Mouse (Mus musculus): ENCODE measurements around the gene Pbx3. TPM values are rescaled to one million over a fixed set of nuclear protein-coding genes. Genes with fewer than 3 reads are reported as not detected.

Pbx3 gene
- polyA plus RNA-seq, 1 experiment = 3.2 TPM

- Histone ChIP-seq H3K36me3 (ENCODE audit: control insufficient read depth, insufficient read depth, low read length) (no peaks in the 10 kb centered on the region), H3K27me3 (ENCODE audit: control insufficient read depth, insufficient read depth, low read length) (no peaks in the 10 kb centered on the region), H3K27ac (ENCODE audit: control insufficient read depth, insufficient read depth, low read length) (no peak overlapping the region), H3K4me1 (replicated peaks; ENCODE audit: control insufficient read depth, insufficient read depth, low read length) (no peaks in the 10 kb centered on the region), H3K4me3 (ENCODE audit: control insufficient read depth, insufficient read depth, low read length) (no peak overlapping the region)
- TF ChIP-seq CTCF (IDR thresholded peaks at IDR 0.05; ENCODE audit: borderline replicate concordance, control insufficient read depth, extremely low read depth, insufficient read depth, low read length, poor library complexity) (no peak), POLR2A (IDR thresholded peaks at IDR 0.05; ENCODE audit: control insufficient read depth, extremely low read depth, insufficient read depth, low read length, poor library complexity) (no peak)
- 87% methylated on average over 3 of the region's 3 CpGs for WGBS
- no peak for DNase-seq
These were observed 204.8 kb downstream of the Pbx3 start for GRCm38 (mm10) chr2:34168191-34168590.

GRCm38 (mm10) chr2:34162484-34162883, 210.5 kb downstream of the Pbx3 start:
- TF ChIP-seq CTCF (IDR thresholded peaks at IDR 0.05; ENCODE audit: borderline replicate concordance, control insufficient read depth, extremely low read depth, insufficient read depth, low read length, poor library complexity) (no peak), POLR2A (IDR thresholded peaks at IDR 0.05; ENCODE audit: control insufficient read depth, extremely low read depth, insufficient read depth, low read length, poor library complexity) (no peak)
- Histone ChIP-seq H3K27me3 (ENCODE audit: control insufficient read depth, insufficient read depth, low read length) (no peaks in the 10 kb centered on the region), H3K27ac (ENCODE audit: control insufficient read depth, insufficient read depth, low read length) (no peak overlapping the region), H3K36me3 (ENCODE audit: control insufficient read depth, insufficient read depth, low read length) (no peaks in the 10 kb centered on the region), H3K4me1 (replicated peaks; ENCODE audit: control insufficient read depth, insufficient read depth, low read length) (no peaks in the 10 kb centered on the region), H3K4me3 (ENCODE audit: control insufficient read depth, insufficient read depth, low read length) (no peak overlapping the region)
- no peak for DNase-seq
- WGBS = 20% methylated on average over 3 of the region's 3 CpGs

- Histone ChIP-seq H3K27me3 (ENCODE audit: control insufficient read depth, insufficient read depth, low read length) (no peaks in the 10 kb centered on the region), H3K27ac (ENCODE audit: control insufficient read depth, insufficient read depth, low read length) (no peak overlapping the region), H3K4me3 (ENCODE audit: control insufficient read depth, insufficient read depth, low read length) (no peak overlapping the region), H3K4me1 (replicated peaks; ENCODE audit: control insufficient read depth, insufficient read depth, low read length) (no peaks in the 10 kb centered on the region), H3K36me3 (ENCODE audit: control insufficient read depth, insufficient read depth, low read length) (no peaks in the 10 kb centered on the region)
- TF ChIP-seq CTCF (IDR thresholded peaks at IDR 0.05; ENCODE audit: borderline replicate concordance, control insufficient read depth, extremely low read depth, insufficient read depth, low read length, poor library complexity) (no peak), POLR2A (IDR thresholded peaks at IDR 0.05; ENCODE audit: control insufficient read depth, extremely low read depth, insufficient read depth, low read length, poor library complexity) (no peak)
- 95% methylated on average over 3 of the region's 3 CpGs for WGBS
- DNase-seq = no peak
These were observed 215.2 kb downstream of the Pbx3 start for GRCm38 (mm10) chr2:34157746-34158145.

- H3K27ac ChIP-seq (ENCODE audit: control insufficient read depth, insufficient read depth, low read length) = no peak overlapping the region
- H3K4me3 ChIP-seq (ENCODE audit: control insufficient read depth, insufficient read depth, low read length) = no peak overlapping the region
- H3K4me1 ChIP-seq (replicated peaks; ENCODE audit: control insufficient read depth, insufficient read depth, low read length) = no peaks in the 10 kb centered on the region
- no peak for DNase-seq
- no peaks in the 10 kb centered on the region for H3K27me3 ChIP-seq (ENCODE audit: control insufficient read depth, insufficient read depth, low read length)
- 88% methylated on average over 5 of the region's 5 CpGs for WGBS
- H3K36me3 ChIP-seq (ENCODE audit: control insufficient read depth, insufficient read depth, low read length) = no peaks in the 10 kb centered on the region
- TF ChIP-seq CTCF (IDR thresholded peaks at IDR 0.05; ENCODE audit: borderline replicate concordance, control insufficient read depth, extremely low read depth, insufficient read depth, low read length, poor library complexity) (no peak), POLR2A (IDR thresholded peaks at IDR 0.05; ENCODE audit: control insufficient read depth, extremely low read depth, insufficient read depth, low read length, poor library complexity) (no peak)
These were observed 218.1 kb downstream of the Pbx3 start for GRCm38 (mm10) chr2:34154833-34155232.

- 92% methylated on average over 6 of the region's 6 CpGs for WGBS
- no peak overlapping the region for H3K4me3 ChIP-seq (ENCODE audit: control insufficient read depth, insufficient read depth, low read length)
These were observed 219.6 kb downstream of the Pbx3 start for GRCm38 (mm10) chr2:34153336-34153735.

GRCm38 (mm10) chr2:34150560-34150959, 222.4 kb downstream of the Pbx3 start:
- H3K27me3 ChIP-seq (ENCODE audit: control insufficient read depth, insufficient read depth, low read length) = no peaks in the 10 kb centered on the region
- TF ChIP-seq CTCF (IDR thresholded peaks at IDR 0.05; ENCODE audit: borderline replicate concordance, control insufficient read depth, extremely low read depth, insufficient read depth, low read length, poor library complexity) (no peak), POLR2A (IDR thresholded peaks at IDR 0.05; ENCODE audit: control insufficient read depth, extremely low read depth, insufficient read depth, low read length, poor library complexity) (no peak)
- no peak for DNase-seq
- no peaks in the 10 kb centered on the region for H3K4me1 ChIP-seq (replicated peaks; ENCODE audit: control insufficient read depth, insufficient read depth, low read length)
- WGBS = 96% methylated on average over 4 of the region's 4 CpGs
- no peak overlapping the region for H3K27ac ChIP-seq (ENCODE audit: control insufficient read depth, insufficient read depth, low read length)
- H3K4me3 ChIP-seq (ENCODE audit: control insufficient read depth, insufficient read depth, low read length) = no peak overlapping the region
- H3K36me3 ChIP-seq (ENCODE audit: control insufficient read depth, insufficient read depth, low read length) = no peaks in the 10 kb centered on the region

More at GRCm38 (mm10) chr2:34153336-34153735, 219.6 kb downstream of the Pbx3 start:
- Histone ChIP-seq H3K27me3 (ENCODE audit: control insufficient read depth, insufficient read depth, low read length) (no peaks in the 10 kb centered on the region), H3K4me1 (replicated peaks; ENCODE audit: control insufficient read depth, insufficient read depth, low read length) (no peaks in the 10 kb centered on the region), H3K27ac (ENCODE audit: control insufficient read depth, insufficient read depth, low read length) (no peak overlapping the region), H3K36me3 (ENCODE audit: control insufficient read depth, insufficient read depth, low read length) (no peaks in the 10 kb centered on the region)
- TF ChIP-seq CTCF (IDR thresholded peaks at IDR 0.05; ENCODE audit: borderline replicate concordance, control insufficient read depth, extremely low read depth, insufficient read depth, low read length, poor library complexity) = no peak
- no peak for TF ChIP-seq POLR2A (IDR thresholded peaks at IDR 0.05; ENCODE audit: control insufficient read depth, extremely low read depth, insufficient read depth, low read length, poor library complexity)
- DNase-seq = no peak

GRCm38 (mm10) chr2:34148214-34148613, 224.7 kb downstream of the Pbx3 start:
- no peak overlapping the region for H3K27ac ChIP-seq (ENCODE audit: control insufficient read depth, insufficient read depth, low read length)
- DNase-seq = no peak
- H3K4me1 ChIP-seq (replicated peaks; ENCODE audit: control insufficient read depth, insufficient read depth, low read length) = no peaks in the 10 kb centered on the region
- WGBS = 86% methylated on average over 7 of the region's 7 CpGs
- H3K4me3 ChIP-seq (ENCODE audit: control insufficient read depth, insufficient read depth, low read length) = no peak overlapping the region
- no peaks in the 10 kb centered on the region for H3K27me3 ChIP-seq (ENCODE audit: control insufficient read depth, insufficient read depth, low read length)
- no peaks in the 10 kb centered on the region for H3K36me3 ChIP-seq (ENCODE audit: control insufficient read depth, insufficient read depth, low read length)
- TF ChIP-seq POLR2A (IDR thresholded peaks at IDR 0.05; ENCODE audit: control insufficient read depth, extremely low read depth, insufficient read depth, low read length, poor library complexity) (no peak), CTCF (IDR thresholded peaks at IDR 0.05; ENCODE audit: borderline replicate concordance, control insufficient read depth, extremely low read depth, insufficient read depth, low read length, poor library complexity) (no peak)

Measured in thymus, adult 2 months (tissue).